Mouse (Mus musculus) T-helper 17 cell (primary cell): Measurements from ENCODE around the gene Gm20715.

ENCODE experiments used
- in situ Hi-C, 2 experiments: fragments of 300-600 bp; cut with MboI, MseI; formaldehyde crosslinking; loops; 1 replicate in 1 of 2; 2 replicates in 1 of 2; pipeline ENCODE4 v1.15.1; 2025; ENCODE audit warnings: high pct_unique_total_duplicates in 2 of 2

Gene Gm20715

GRCm38 (mm10) chr7:6410043-6410442 is at the start of gene Gm20715:
TSS of gene Gm20715 (plus strand) at chr7:6410277.
- in situ Hi-C loops = no loop called here

- in situ Hi-C loops = loop anchor here in 1 of 2 experiments (25.0 kb wide), 1 partner anchor 927 kb away; the partner anchor contains the start of gene Gm45844
Measured at GRCm38 (mm10) chr7:6360477-6361060, 49.5 kb upstream of the Gm20715 start.

- in situ Hi-C loops = loop anchor here in 1 of 2 experiments (25.0 kb wide), 1 partner anchor 926 kb away; the partner anchor contains the start of gene Gm45844
Measured at GRCm38 (mm10) chr7:6361756-6362155, 48.3 kb upstream of the Gm20715 start.

GRCm38 (mm10) chr7:6362268-6363046 is 47.6 kb upstream of the Gm20715 start:
- in situ Hi-C loops = loop anchor here in 1 of 2 experiments (25.0 kb wide), 1 partner anchor 925 kb away; the partner anchor contains the start of gene Gm45844

GRCm38 (mm10) chr7:6363047-6363488 is 47.0 kb upstream of the Gm20715 start, which contains the start of gene Zfp78:
TSS of gene Zfp78 (plus strand) at chr7:6363280.
- in situ Hi-C loops = loop anchor here in 1 of 2 experiments (25.0 kb wide), 1 partner anchor 924 kb away; the partner anchor contains the start of gene Gm45844

GRCm38 (mm10) chr7:6364761-6365160 is 45.3 kb upstream of the Gm20715 start:
- in situ Hi-C loops = loop anchor here in 1 of 2 experiments (25.0 kb wide), 1 partner anchor 923 kb away; the partner anchor contains the start of gene Gm45844

GRCm38 (mm10) chr7:6367185-6367584 is 42.9 kb upstream of the Gm20715 start:
- in situ Hi-C loops = loop anchor here in 1 of 2 experiments (25.0 kb wide), 1 partner anchor 920 kb away; the partner anchor contains the start of gene Gm45844

GRCm38 (mm10) chr7:6368146-6368545 is 41.9 kb upstream of the Gm20715 start:
- in situ Hi-C loops = loop anchor here in 1 of 2 experiments (25.0 kb wide), 1 partner anchor 919 kb away; the partner anchor contains the start of gene Gm45844

- in situ Hi-C loops = loop anchor here in 1 of 2 experiments (25.0 kb wide), 1 partner anchor 918 kb away; the partner anchor contains the start of gene Gm45844
Measured at GRCm38 (mm10) chr7:6369460-6369859, 40.6 kb upstream of the Gm20715 start.

- in situ Hi-C loops = loop anchor here in 1 of 2 experiments (25.0 kb wide), 1 partner anchor 914 kb away; the partner anchor contains the start of gene Gm45844
Measured at GRCm38 (mm10) chr7:6372993-6373392, 37.1 kb upstream of the Gm20715 start.

- in situ Hi-C loops = loop anchor here in 1 of 2 experiments (25.0 kb wide), 1 partner anchor 1291 kb away; the partner anchor contains the start of gene Epn1
Measured at GRCm38 (mm10) chr7:6378441-6378840, 31.6 kb upstream of the Gm20715 start.

GRCm38 (mm10) chr7:6381431-6381830 is 28.6 kb upstream of the Gm20715 start:
- in situ Hi-C loops = loop anchor here in 1 of 2 experiments (5.0 to 25.0 kb wide), 2 partner anchors 94 to 1294 kb away; partner anchors contain the start of genes Epn1 and Zfp667

- in situ Hi-C loops = loop anchor here in 1 of 2 experiments (5.0 to 25.0 kb wide), 2 partner anchors 96 to 1296 kb away; partner anchors contain the start of genes Epn1 and Zfp667
Measured at GRCm38 (mm10) chr7:6383044-6383455, 27.0 kb upstream of the Gm20715 start, which contains the start of gene Zfp28. TSS of gene Zfp28 (plus strand) at chr7:6383295.

GRCm38 (mm10) chr7:6384011-6384410 is 26.1 kb upstream of the Gm20715 start:
- in situ Hi-C loops = loop anchor here in 1 of 2 experiments (5.0 to 25.0 kb wide), 2 partner anchors 97 to 1297 kb away; partner anchors contain the start of genes Epn1 and Zfp667

GRCm38 (mm10) chr7:6386995-6387394 is 23.1 kb upstream of the Gm20715 start:
- in situ Hi-C loops = loop anchor here (5.0 to 25.0 kb wide), 3 partner anchors 220 to 1300 kb away; partner anchors contain the start of gene Epn1 (in 1 of the 2)

- in situ Hi-C loops = loop anchor here (5.0 to 25.0 kb wide), 3 partner anchors 222 to 1302 kb away; partner anchors contain the start of gene Epn1 (in 1 of the 2)
Measured at GRCm38 (mm10) chr7:6388971-6389370, 21.1 kb upstream of the Gm20715 start.

- in situ Hi-C loops = loop anchor here (5.0 to 25.0 kb wide), 3 partner anchors 222 to 1302 kb away; partner anchors contain the start of gene Epn1 (in 1 of the 2)
Measured at GRCm38 (mm10) chr7:6389449-6389848, 20.6 kb upstream of the Gm20715 start.

- in situ Hi-C loops = loop anchor here in 1 of 2 experiments (5.0 to 25.0 kb wide), 2 partner anchors 784 to 1311 kb away; partner anchors contain the start of gene Epn1
Measured at GRCm38 (mm10) chr7:6397996-6398975, 11.8 kb upstream of the Gm20715 start, which contains the start of gene Smim17. TSS of gene Smim17 (plus strand) at chr7:6398715.
